Mouse (Mus musculus) liver, embryonic 13.5 days (tissue): Measurements from ENCODE around the gene Tph2. TPM values are rescaled to one million over a fixed set of nuclear protein-coding genes. Genes with fewer than 3 reads are reported as not detected.

Experiments
- ATAC-seq: fragments of 200-750 bp; cut with Nextera tagmentation; 2 replicates; pipeline ENCODE4 v1.8.0; 2017; ENCODE audit warnings: low read depth, mild to moderate bottlenecking, moderate number of reproducible peaks, moderate library complexity
- DNase-seq: peaks from one replicate; pipeline ENCODE4 v3.0.0; 2022
- H3K27ac ChIP-seq: fragments of 300-500 bp; sonication (generic); 2 replicates; pipeline ENCODE4 v1.5.1; 2015; ENCODE audit warnings: moderate library complexity, mild to moderate bottlenecking, inconsistent platforms
- H3K27me3 ChIP-seq: fragments of 300-500 bp; sonication (generic); 2 replicates; pipeline ENCODE4 v1.6.1; 2015; ENCODE audit warnings: mild to moderate bottlenecking, inconsistent platforms
- H3K36me3 ChIP-seq: fragments of 300-500 bp; sonication (generic); 2 replicates; pipeline ENCODE4 v1.6.1; 2015; ENCODE audit warnings: mild to moderate bottlenecking, inconsistent platforms
- H3K4me1 ChIP-seq: fragments of 300-500 bp; sonication (generic); replicated peaks from 2 replicates; pipeline ENCODE4 v1.6.1; 2015; ENCODE audit warnings: inconsistent platforms
- H3K4me2 ChIP-seq: fragments of 300-500 bp; sonication (generic); 2 replicates; pipeline ENCODE4 v1.6.1; 2015; ENCODE audit warnings: inconsistent platforms, mild to moderate bottlenecking, moderate library complexity
- H3K4me3 ChIP-seq: fragments of 300-500 bp; sonication (generic); replicated peaks from 2 replicates; pipeline ENCODE4 v1.5.1; 2015; ENCODE audit warnings: mild to moderate bottlenecking, inconsistent platforms
- H3K9ac ChIP-seq: fragments of 300-500 bp; sonication (generic); 2 replicates; pipeline ENCODE4 v1.6.1; 2015; ENCODE audit warnings: mild to moderate bottlenecking, inconsistent platforms
- H3K9me3 ChIP-seq: fragments of 300-500 bp; sonication (generic); replicated peaks from 2 replicates; pipeline ENCODE4 v1.6.1; 2016; ENCODE audit warnings: inconsistent platforms
- WGBS: fragments of 180-500 bp; shearing (Covaris S2); methylation state at CpG from one replicate; pipeline ENCODE4 v1.1.7; 2015; ENCODE audit not compliant: insufficient replicate concordance; 5-methylcytosine and 5-hydroxymethylcytosine counted together
- polyA plus RNA-seq: library from polyadenylated mRNA; unstranded; fragments of >200 nt; fragmentation: Nextera tagmentation; extraction: Ambion mirVana; gene quantifications from 2 replicates; pipeline ENCODE4 v1.2.1, GENCODE M21; 2015

Tph2 gene
- polyA plus RNA-seq = not detected in 2 replicates

GRCm38 (mm10) chr10:115184697-115185096, at the start of gene Tph2:
Gene Tph2, minus strand, starts transcription at chr10:115185022.
- Histone ChIP-seq H3K9me3 (no peaks in the 10 kb centered on the region), H3K27me3 (no peaks in the 10 kb centered on the region), H3K4me1 (no peaks in the 10 kb centered on the region), H3K4me2 (no peak within 1 kb of the TSS), H3K36me3 (no peaks in the 10 kb centered on the region), H3K4me3 (no peak within 1 kb of the TSS), H3K9ac (no peak within 1 kb of the TSS), H3K27ac (no peak within 1 kb of the TSS)
- DNase-seq (peak; percentile 50), ATAC-seq (no peak)
- 6% methylated on average over 9 of the region's 9 CpGs for WGBS

GRCm38 (mm10) chr10:115233798-115234197, 49.0 kb upstream of the Tph2 start:
- Histone ChIP-seq H3K4me3 (no peak overlapping the region), H3K4me2 (no peak overlapping the region), H3K27me3 (no peaks in the 10 kb centered on the region), H3K9ac (no peak overlapping the region), H3K4me1 (peaks cover 20% of the 10 kb centered on the region), H3K27ac (no peak overlapping the region), H3K36me3 (peaks cover 46% of the 10 kb centered on the region), H3K9me3 (no peaks in the 10 kb centered on the region)
- WGBS = 66% methylated on average over 3 of the region's 3 CpGs
- DNase-seq = no peak
- ATAC-seq = no peak

- H3K27ac ChIP-seq = no peak overlapping the region
- no peak overlapping the region for H3K4me3 ChIP-seq
- no peaks in the 10 kb centered on the region for H3K27me3 ChIP-seq
- no peaks in the 10 kb centered on the region for H3K9me3 ChIP-seq
- H3K4me1 ChIP-seq = peaks cover 13% of the 10 kb centered on the region
- H3K9ac ChIP-seq = no peak overlapping the region
- H3K36me3 ChIP-seq = peaks cover 46% of the 10 kb centered on the region
- 87% methylated on average over 3 of the region's 3 CpGs for WGBS
- ATAC-seq = no peak
- H3K4me2 ChIP-seq = no peak overlapping the region
- DNase-seq = no peak
These were observed 47.7 kb upstream of the Tph2 start for GRCm38 (mm10) chr10:115232513-115232912.

GRCm38 (mm10) chr10:115229023-115229422, 44.2 kb upstream of the Tph2 start:
- no peak overlapping the region for H3K4me3 ChIP-seq
- no peak overlapping the region for H3K9ac ChIP-seq
- no peak for ATAC-seq
- H3K4me1 ChIP-seq = peaks cover 4% of the 10 kb centered on the region
- no peak overlapping the region for H3K4me2 ChIP-seq
- H3K9me3 ChIP-seq = no peaks in the 10 kb centered on the region
- WGBS = 82% methylated on average over 9 of the region's 9 CpGs
- H3K27ac ChIP-seq = no peak overlapping the region
- no peaks in the 10 kb centered on the region for H3K27me3 ChIP-seq
- DNase-seq = no peak
- H3K36me3 ChIP-seq = peaks cover 45% of the 10 kb centered on the region

- 84% methylated on average over 7 of the region's 7 CpGs for WGBS
- Histone ChIP-seq H3K4me2 (no peak overlapping the region), H3K4me3 (no peak overlapping the region), H3K27ac (no peak overlapping the region), H3K9ac (no peak overlapping the region), H3K27me3 (no peaks in the 10 kb centered on the region), H3K4me1 (peaks cover 4% of the 10 kb centered on the region), H3K9me3 (no peaks in the 10 kb centered on the region), H3K36me3 (peaks cover 33% of the 10 kb centered on the region)
- DNase-seq (no peak), ATAC-seq (no peak)
These were observed 41.8 kb upstream of the Tph2 start for GRCm38 (mm10) chr10:115226586-115226985.

GRCm38 (mm10) chr10:115223845-115224244, 39.0 kb upstream of the Tph2 start:
- Histone ChIP-seq H3K9ac (no peak overlapping the region), H3K4me3 (no peak overlapping the region), H3K27ac (no peak overlapping the region), H3K4me2 (no peak overlapping the region), H3K27me3 (no peaks in the 10 kb centered on the region), H3K9me3 (no peaks in the 10 kb centered on the region), H3K36me3 (peaks cover 27% of the 10 kb centered on the region), H3K4me1 (peaks cover 4% of the 10 kb centered on the region)
- no peak for ATAC-seq
- 72% methylated on average over 3 of the region's 3 CpGs for WGBS
- no peak for DNase-seq

- Histone ChIP-seq H3K9me3 (no peaks in the 10 kb centered on the region), H3K4me2 (no peak overlapping the region), H3K9ac (no peak overlapping the region), H3K4me3 (no peak overlapping the region), H3K4me1 (no peaks in the 10 kb centered on the region), H3K27me3 (no peaks in the 10 kb centered on the region), H3K36me3 (peaks cover 61% of the 10 kb centered on the region), H3K27ac (no peak overlapping the region)
- 89% methylated on average over 11 of the region's 11 CpGs for WGBS
- DNase-seq = no peak
- no peak for ATAC-seq
These were observed 28.2 kb upstream of the Tph2 start for GRCm38 (mm10) chr10:115212916-115213580.

GRCm38 (mm10) chr10:115205825-115206224, 21.0 kb upstream of the Tph2 start:
- Histone ChIP-seq H3K4me3 (no peak overlapping the region), H3K9ac (no peak overlapping the region), H3K4me2 (no peak overlapping the region), H3K27ac (no peak overlapping the region), H3K4me1 (no peaks in the 10 kb centered on the region), H3K27me3 (no peaks in the 10 kb centered on the region), H3K9me3 (no peaks in the 10 kb centered on the region), H3K36me3 (peaks cover 31% of the 10 kb centered on the region)
- WGBS = 68% methylated on average over 3 of the region's 3 CpGs
- ATAC-seq = no peak
- DNase-seq = no peak

GRCm38 (mm10) chr10:115205284-115205683, 20.5 kb upstream of the Tph2 start:
- Histone ChIP-seq H3K9me3 (no peaks in the 10 kb centered on the region), H3K27me3 (no peaks in the 10 kb centered on the region), H3K4me1 (no peaks in the 10 kb centered on the region), H3K4me3 (no peak overlapping the region), H3K36me3 (peaks cover 31% of the 10 kb centered on the region), H3K4me2 (no peak overlapping the region), H3K9ac (no peak overlapping the region), H3K27ac (no peak overlapping the region)
- ATAC-seq = no peak
- no peak for DNase-seq
- WGBS = 14% methylated on average over 1 of the region's 1 CpGs

GRCm38 (mm10) chr10:115191214-115191613, 6.4 kb upstream of the Tph2 start:
- Histone ChIP-seq H3K27ac (no peak overlapping the region), H3K4me1 (no peaks in the 10 kb centered on the region), H3K9me3 (no peaks in the 10 kb centered on the region), H3K4me2 (no peak overlapping the region), H3K36me3 (no peaks in the 10 kb centered on the region), H3K4me3 (no peak overlapping the region), H3K9ac (no peak overlapping the region), H3K27me3 (no peaks in the 10 kb centered on the region)
- ATAC-seq (no peak), DNase-seq (no peak)
- 74% methylated on average over 7 of the region's 7 CpGs for WGBS

GRCm38 (mm10) chr10:115187390-115187789, 2.6 kb upstream of the Tph2 start:
- Histone ChIP-seq H3K4me3 (no peak overlapping the region), H3K36me3 (no peaks in the 10 kb centered on the region), H3K9me3 (no peaks in the 10 kb centered on the region), H3K9ac (no peak overlapping the region), H3K27me3 (no peaks in the 10 kb centered on the region), H3K4me2 (no peak overlapping the region), H3K4me1 (no peaks in the 10 kb centered on the region), H3K27ac (no peak overlapping the region)
- DNase-seq (no peak), ATAC-seq (no peak)
- WGBS = 76% methylated on average over 1 of the region's 1 CpGs

GRCm38 (mm10) chr10:115181034-115181433, 3.8 kb downstream of the Tph2 start:
- Histone ChIP-seq H3K36me3 (no peaks in the 10 kb centered on the region), H3K9ac (no peak overlapping the region), H3K9me3 (no peaks in the 10 kb centered on the region), H3K27ac (no peak overlapping the region), H3K4me2 (no peak overlapping the region), H3K4me1 (no peaks in the 10 kb centered on the region), H3K4me3 (no peak overlapping the region), H3K27me3 (no peaks in the 10 kb centered on the region)
- WGBS = 53% methylated on average over 3 of the region's 3 CpGs
- DNase-seq (no peak), ATAC-seq (no peak)
